ENCODE assay signal across 20 mouse cellular contexts in genomic region chr6:94628787-94629186, GRCm38 (mm10).
DNase-seq lines count a peak whose midpoint lies in the region; ATAC-seq and TF ChIP-seq lines count a peak whose summit lies in the region.
"Had no signal": no experiment of that assay in that cellular context is flagged by ENCODE, and none has a peak within 500 bp of the region (broad histone marks: within the 10 kb centered on the region; RNA-seq: fewer than 3 reads in every experiment).

No protein-coding gene starts in this region.

- peaks cover 28% of the 10 kb centered on the region for H3K4me1 ChIP-seq in midbrain, embryonic 15.5 days
- H3K4me1 ChIP-seq in midbrain, embryonic 13.5 days (replicated peaks) = peaks cover 63% of the 10 kb centered on the region
- no peaks in the 10 kb centered on the region for H3K4me1 ChIP-seq in lung, postnatal 0 days (ENCODE audit: insufficient read depth, low read depth, low read length)

- peak; percentile 93 for DNase-seq in heart, adult 11 months
- DNase-seq in heart, postnatal 36 days = no peak
- peak; percentile 72 for DNase-seq in lung, postnatal 0 days (ENCODE audit: low spot score)
- no peak for DNase-seq in embryo, embryonic 11 days
- no peak for DNase-seq in cerebellum, postnatal 14 days
- no peak for DNase-seq in frontal cortex, postnatal 36 days (ENCODE audit: low spot score in 2 of 2)
- DNase-seq: adrenal gland, adult 2 months; kidney, adult 9 months; kidney, postnatal 4 days; right cerebral cortex, postnatal 25 days; thymus, postnatal 14 days had no signal

- no peaks in the 10 kb centered on the region for H3K27me3 ChIP-seq in midbrain, embryonic 15.5 days (replicated peaks)
- H3K27me3 ChIP-seq in midbrain, embryonic 13.5 days = no peaks in the 10 kb centered on the region
- no peaks in the 10 kb centered on the region for H3K27me3 ChIP-seq in lung, postnatal 0 days (replicated peaks; ENCODE audit: insufficient read depth, low read length)
- H3K27me3 ChIP-seq: forebrain, embryonic 15.5 days; heart, embryonic 15.5 days; neural tube, embryonic 12.5 days had no signal

- H3K27ac ChIP-seq in midbrain, embryonic 15.5 days = 0 out of 2 replicates have a peak overlapping the region, but pooled peaks have one; percentile 70
- H3K27ac ChIP-seq in midbrain, embryonic 13.5 days = no peak overlapping the region
- H3K27ac ChIP-seq in lung, postnatal 0 days (ENCODE audit: low read length) = no peak overlapping the region
- H3K27ac ChIP-seq: embryonic facial prominence, embryonic 10.5 days; liver, embryonic 14.5 days; neural tube, embryonic 12.5 days had no signal

- intact Hi-C loops in heart, postnatal 36 days (cut with DNase I) = loop anchor here (2.0 to 10.0 kb wide), 2 partner anchors 16 to 176 kb away; no protein-coding TSS in a partner anchor

- no peak overlapping the region for H3K4me2 ChIP-seq in midbrain, embryonic 15.5 days
- no peak overlapping the region for H3K4me2 ChIP-seq in midbrain, embryonic 13.5 days (replicated peaks)
- H3K4me2 ChIP-seq in lung, postnatal 0 days (replicated peaks; ENCODE audit: low read depth, low read length) = no peak overlapping the region
- H3K4me2 ChIP-seq: forebrain, embryonic 15.5 days; heart, embryonic 15.5 days; neural tube, embryonic 12.5 days had no signal

- H3K4me3 ChIP-seq in midbrain, embryonic 15.5 days = no peak overlapping the region
- H3K4me3 ChIP-seq in midbrain, embryonic 13.5 days (replicated peaks) = no peak overlapping the region
- H3K4me3 ChIP-seq in lung, postnatal 0 days (ENCODE audit: low read depth, low read length) = no peak overlapping the region
- H3K4me3 ChIP-seq: embryonic facial prominence, embryonic 10.5 days; erythroblast, embryonic 14.5 days; forebrain, embryonic 15.5 days; heart, embryonic 15.5 days; neural tube, embryonic 12.5 days had no signal

- H3K36me3 ChIP-seq in midbrain, embryonic 15.5 days (replicated peaks) = no peaks in the 10 kb centered on the region
- H3K36me3 ChIP-seq in midbrain, embryonic 13.5 days = peaks cover 21% of the 10 kb centered on the region
- no peaks in the 10 kb centered on the region for H3K36me3 ChIP-seq in lung, postnatal 0 days (ENCODE audit: insufficient read depth, low read length)
- H3K36me3 ChIP-seq: forebrain, embryonic 15.5 days had no signal

- H3K9ac ChIP-seq in midbrain, embryonic 15.5 days = no peak overlapping the region
- H3K9ac ChIP-seq in midbrain, embryonic 13.5 days (replicated peaks) = no peak overlapping the region
- no peak overlapping the region for H3K9ac ChIP-seq in lung, postnatal 0 days (replicated peaks; ENCODE audit: low read depth)
- H3K9ac ChIP-seq: forebrain, embryonic 15.5 days; heart, embryonic 15.5 days; liver, embryonic 14.5 days; neural tube, embryonic 12.5 days had no signal

- TF ChIP-seq EP300 in lung, postnatal 0 days (IDR thresholded peaks at IDR 0.05) = peak; percentile 24; the same call in 1 of the 2 replicates

- ATAC-seq in midbrain, embryonic 15.5 days (replicated peaks) = no peak
- ATAC-seq in midbrain, embryonic 13.5 days = no peak
- ATAC-seq in lung, postnatal 0 days = peak; percentile 68
- ATAC-seq: forebrain, embryonic 15.5 days; inflammation-experienced regulatory T-cells, adult 6 months had no signal

- TF ChIP-seq CTCF in lung, postnatal 0 days (IDR thresholded peaks at IDR 0.05) = peak; percentile 10; the same call in 1 of the 2 replicates

- H3K9me3 ChIP-seq in midbrain, embryonic 15.5 days = no peaks in the 10 kb centered on the region
- no peaks in the 10 kb centered on the region for H3K9me3 ChIP-seq in midbrain, embryonic 13.5 days
- H3K9me3 ChIP-seq in lung, postnatal 0 days (ENCODE audit: low read length) = no peaks in the 10 kb centered on the region
- H3K9me3 ChIP-seq: embryonic facial prominence, embryonic 10.5 days; forebrain, embryonic 15.5 days; heart, embryonic 15.5 days; neural tube, embryonic 12.5 days had no signal

- WGBS in midbrain, embryonic 15.5 days = 71% methylated on average over 6 of the region's 6 CpGs
- whole genome bisulfite sequencing in midbrain, embryonic 13.5 days = 67% methylated on average over 6 of the region's 6 CpGs
- 42% methylated on average over 6 of the region's 6 CpGs for WGBS in lung, postnatal 0 days

Comparison
In these comparisons a context has a peak if more than half of its experiments do, and no peak if none do; other contexts are left out.
1. DNase-seq: peak in heart, adult 11 months (single experiment) and lung, postnatal 0 days (single experiment); none in heart, postnatal 36 days (0 of 2), embryo, embryonic 11 days (single experiment), cerebellum, postnatal 14 days (0 of 2) and frontal cortex, postnatal 36 days (0 of 2).